Mouse (Mus musculus): ENCODE measurements around the gene Farp1.

- TF ChIP-seq POLR2A (IDR thresholded peaks at IDR 0.05; ENCODE audit: insufficient read depth, low read depth, low read length) (no peak), CTCF (IDR thresholded peaks at IDR 0.05) (no peak), EP300 (IDR thresholded peaks at IDR 0.05; ENCODE audit: insufficient read depth, low read depth, low read length) (no peak)
Observed at GRCm38 (mm10) chr14:121263912-121264311, 228.9 kb downstream of the Farp1 start.

All from heart, adult 2 months (tissue).